Mouse (Mus musculus) heart, embryonic 13.5 days (tissue): Measurements from ENCODE around the gene Maml3. TPM values are rescaled to one million over a fixed set of nuclear protein-coding genes. Genes with fewer than 3 reads are reported as not detected.

Experiments used
- ATAC-seq: fragments of 200-750 bp; cut with Nextera tagmentation; 2 replicates; pipeline ENCODE4 v1.8.0; 2017; ENCODE audit warnings: moderate TSS enrichment; ENCODE audit not compliant: insufficient number of reproducible peaks, low FRiP score, low TSS enrichment; ENCODE audit errors: extremely low read depth
- H3K27ac ChIP-seq: fragments of 300-500 bp; sonication (generic); replicated peaks from 2 replicates; pipeline ENCODE4 v1.5.1; 2015; ENCODE audit warnings: moderate library complexity, mild to moderate bottlenecking, inconsistent platforms
- H3K27me3 ChIP-seq: fragments of 300-500 bp; sonication (generic); replicated peaks from 2 replicates; pipeline ENCODE4 v1.6.1; 2015; ENCODE audit warnings: mild to moderate bottlenecking, inconsistent platforms
- H3K36me3 ChIP-seq: fragments of 300-500 bp; sonication (generic); 2 replicates; pipeline ENCODE4 v1.6.1; 2015; ENCODE audit warnings: mild to moderate bottlenecking, inconsistent platforms
- H3K4me1 ChIP-seq: fragments of 300-500 bp; sonication (generic); 2 replicates; pipeline ENCODE4 v1.6.1; 2015; ENCODE audit warnings: inconsistent platforms
- H3K4me2 ChIP-seq: fragments of 300-500 bp; sonication (generic); 2 replicates; pipeline ENCODE4 v1.6.1; 2015; ENCODE audit warnings: inconsistent platforms, mild to moderate bottlenecking, moderate library complexity
- H3K4me3 ChIP-seq: fragments of 300-500 bp; sonication (generic); 2 replicates; pipeline ENCODE4 v1.5.1; 2015; ENCODE audit warnings: moderate library complexity, mild to moderate bottlenecking, inconsistent platforms
- H3K9ac ChIP-seq: fragments of 300-500 bp; sonication (generic); 2 replicates; pipeline ENCODE4 v1.6.1; 2015; ENCODE audit warnings: inconsistent platforms, mild to moderate bottlenecking, moderate library complexity
- H3K9me3 ChIP-seq: fragments of 300-500 bp; sonication (generic); 2 replicates; pipeline ENCODE4 v1.6.1; 2016; ENCODE audit warnings: inconsistent platforms
- WGBS: fragments of 180-500 bp; shearing (Covaris S2); methylation state at CpG from one replicate; pipeline ENCODE4 v1.1.7; 2015; ENCODE audit warnings: mixed read lengths; 5-methylcytosine and 5-hydroxymethylcytosine counted together
- polyA plus RNA-seq: library from polyadenylated mRNA; unstranded; fragments of >200 nt; fragmentation: Nextera tagmentation; extraction: Ambion mirVana; gene quantifications from 2 replicates; pipeline ENCODE4 v1.2.1, GENCODE M21; 2015

Maml3 gene
- polyA plus RNA-seq, 1 experiment from 2014 or later: 2.1 TPM

DNA sequence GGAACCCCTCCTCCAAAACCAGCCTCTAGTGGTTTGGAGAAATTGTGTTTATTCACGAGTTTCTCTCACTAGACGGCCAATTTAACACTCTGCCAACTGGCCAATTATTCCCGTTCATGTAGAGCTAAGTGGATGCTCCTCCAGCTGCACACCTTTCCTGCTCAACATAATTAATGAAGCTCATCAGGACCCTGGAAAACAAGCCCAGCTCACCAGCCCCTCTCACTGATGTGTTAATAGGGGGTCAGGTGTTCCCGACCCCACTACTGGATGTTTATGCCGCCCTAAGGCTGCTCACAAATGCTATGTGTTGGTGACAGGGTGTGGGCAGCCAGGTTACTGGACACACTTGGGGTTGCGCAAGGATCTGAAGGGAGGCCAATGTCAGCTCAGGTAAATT lies 263.7 kb downstream of the Maml3 start:
- Histone ChIP-seq H3K27me3 (no peaks in the 10 kb centered on the region), H3K9ac (no peak overlapping the region), H3K4me3 (no peak overlapping the region), H3K4me1 (peaks cover 14% of the 10 kb centered on the region; the same call in 1 of the 2 replicates), H3K9me3 (no peaks in the 10 kb centered on the region), H3K27ac (no peak overlapping the region), H3K36me3 (no peaks in the 10 kb centered on the region), H3K4me2 (no peak overlapping the region)
- no peak for ATAC-seq
- WGBS: 87% methylated on average over 6 of the region's 6 CpGs

DNA sequence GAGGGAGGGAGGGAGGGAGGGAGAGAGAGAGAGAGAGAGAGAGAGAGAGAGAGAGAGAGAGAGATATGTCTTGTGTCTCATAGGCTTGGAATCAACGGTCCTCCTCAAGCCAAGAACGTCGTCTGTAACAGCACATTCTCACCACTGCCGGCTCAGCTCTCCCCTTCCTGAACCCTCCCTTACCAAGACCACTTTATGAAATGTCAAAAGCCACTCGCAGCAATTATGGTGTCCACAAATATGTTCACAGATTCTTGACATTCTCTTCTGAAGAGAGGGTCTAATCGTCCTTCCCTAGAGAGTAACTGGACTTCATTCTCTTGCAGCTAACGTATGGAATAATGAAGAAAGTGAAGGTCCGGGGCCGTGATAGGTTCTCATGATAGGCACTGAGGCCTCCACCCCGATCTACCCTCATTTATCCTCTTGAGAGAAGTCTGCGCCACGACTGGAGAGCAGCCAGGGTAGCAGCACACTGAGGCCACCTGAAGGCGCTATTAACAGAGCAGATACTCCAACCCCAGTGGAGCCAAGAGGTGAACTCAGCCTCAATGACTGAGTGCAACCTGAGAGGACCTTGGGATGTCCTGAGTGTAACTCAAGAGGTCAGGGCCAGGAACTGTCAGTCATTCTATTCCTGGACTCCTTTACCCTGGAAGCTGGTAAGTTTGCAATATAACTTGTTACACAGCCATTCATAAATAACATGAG lies 264.6 kb downstream of the Maml3 start:
- Histone ChIP-seq H3K4me3 (no peak overlapping the region), H3K27me3 (no peaks in the 10 kb centered on the region), H3K9me3 (no peaks in the 10 kb centered on the region), H3K36me3 (no peaks in the 10 kb centered on the region), H3K9ac (no peak overlapping the region), H3K4me2 (no peak overlapping the region), H3K27ac (no peak overlapping the region), H3K4me1 (peaks cover 15% of the 10 kb centered on the region; the same call in 1 of the 2 replicates)
- ATAC-seq: no peak
- 69% methylated on average over 13 of the region's 13 CpGs for WGBS

DNA sequence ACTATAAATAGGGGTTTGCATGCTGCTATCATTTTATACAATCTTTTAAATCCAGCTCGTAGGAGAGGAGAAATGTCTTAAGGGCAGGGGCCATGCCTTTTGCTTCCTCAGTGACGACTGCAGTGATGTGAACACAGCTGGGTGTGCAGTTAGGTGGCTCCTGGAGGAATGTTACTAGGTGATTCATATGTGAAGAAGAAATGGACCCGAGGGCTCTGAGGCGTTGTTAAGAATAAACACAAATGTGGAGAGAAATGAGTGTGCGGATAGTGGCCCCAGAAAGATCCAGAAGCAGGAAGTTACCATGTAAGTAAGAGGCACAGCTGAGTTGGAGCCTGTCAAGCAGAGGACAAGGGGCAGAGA lies 265.5 kb downstream of the Maml3 start:
- Histone ChIP-seq H3K27ac (no peak overlapping the region), H3K4me1 (peaks cover 15% of the 10 kb centered on the region; the same call in 1 of the 2 replicates), H3K4me2 (no peak overlapping the region), H3K36me3 (no peaks in the 10 kb centered on the region), H3K4me3 (no peak overlapping the region), H3K9me3 (no peaks in the 10 kb centered on the region), H3K27me3 (no peaks in the 10 kb centered on the region), H3K9ac (no peak overlapping the region)
- ATAC-seq: no peak
- 70% methylated on average over 5 of the region's 5 CpGs for WGBS

DNA sequence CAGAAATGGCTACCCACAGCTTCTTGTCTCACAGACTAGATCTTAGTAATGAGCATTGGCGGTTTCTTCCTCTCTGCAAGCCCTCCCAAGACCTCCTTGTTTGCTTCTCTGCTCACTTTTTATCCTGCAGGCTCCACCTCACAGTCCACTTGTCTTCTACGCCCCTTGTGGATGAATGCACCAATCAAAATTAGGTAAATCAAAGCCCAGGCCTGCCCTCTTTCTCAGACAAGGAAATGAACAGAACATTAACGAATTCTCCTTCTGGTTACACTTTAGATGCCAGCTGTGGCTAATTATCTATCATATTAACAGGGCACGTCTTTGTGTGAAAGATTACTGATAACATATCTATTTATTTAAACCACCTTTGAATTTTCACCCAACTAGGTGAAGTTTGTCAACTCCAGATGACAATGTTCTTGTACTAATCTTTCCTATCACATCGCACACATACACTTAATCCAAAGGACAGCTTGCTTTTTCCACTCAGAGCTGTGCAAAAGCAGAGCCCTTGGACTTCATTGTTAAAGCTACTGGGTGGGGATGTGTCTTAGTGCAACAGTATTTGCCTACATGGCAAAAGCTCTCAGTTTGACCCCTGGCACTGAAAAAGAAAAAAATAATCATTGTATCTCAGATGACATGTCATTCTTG lies 266.1 kb downstream of the Maml3 start:
- Histone ChIP-seq H3K4me1 (peaks cover 15% of the 10 kb centered on the region; the same call in 1 of the 2 replicates), H3K9ac (no peak overlapping the region), H3K27me3 (no peaks in the 10 kb centered on the region), H3K4me3 (no peak overlapping the region), H3K27ac (no peak overlapping the region), H3K4me2 (no peak overlapping the region), H3K36me3 (no peaks in the 10 kb centered on the region), H3K9me3 (no peaks in the 10 kb centered on the region)
- 71% methylated on average over 5 of the region's 5 CpGs for WGBS
- ATAC-seq: no peak

DNA sequence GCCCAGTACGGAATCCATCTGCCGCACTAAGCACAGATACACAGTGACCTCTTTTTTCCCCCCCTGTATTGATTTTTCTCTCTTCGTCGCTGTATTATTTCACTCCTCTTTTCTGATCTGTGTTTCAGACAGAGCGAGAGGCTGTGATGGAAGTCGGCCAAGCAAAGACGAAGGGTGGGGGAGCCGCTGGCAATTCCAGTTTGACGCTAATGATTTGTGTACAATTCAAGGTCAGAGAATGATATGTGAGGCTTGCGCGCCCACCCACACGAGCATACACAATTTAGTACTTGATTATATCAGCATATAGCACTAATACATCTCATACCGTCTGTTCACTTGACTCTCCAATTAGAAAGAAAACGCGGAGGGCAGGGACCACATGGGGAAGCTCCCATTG lies 271.9 kb downstream of the Maml3 start:
- H3K27me3 ChIP-seq: no peaks in the 10 kb centered on the region
- H3K36me3 ChIP-seq: no peaks in the 10 kb centered on the region
- ATAC-seq: no peak
- no peak overlapping the region for H3K4me2 ChIP-seq
- no peak overlapping the region for H3K9ac ChIP-seq
- H3K4me1 ChIP-seq: peaks cover 19% of the 10 kb centered on the region
- H3K27ac ChIP-seq: no peak overlapping the region
- H3K4me3 ChIP-seq: no peak overlapping the region
- no peaks in the 10 kb centered on the region for H3K9me3 ChIP-seq
- WGBS: 82% methylated on average over 15 of the region's 15 CpGs

DNA sequence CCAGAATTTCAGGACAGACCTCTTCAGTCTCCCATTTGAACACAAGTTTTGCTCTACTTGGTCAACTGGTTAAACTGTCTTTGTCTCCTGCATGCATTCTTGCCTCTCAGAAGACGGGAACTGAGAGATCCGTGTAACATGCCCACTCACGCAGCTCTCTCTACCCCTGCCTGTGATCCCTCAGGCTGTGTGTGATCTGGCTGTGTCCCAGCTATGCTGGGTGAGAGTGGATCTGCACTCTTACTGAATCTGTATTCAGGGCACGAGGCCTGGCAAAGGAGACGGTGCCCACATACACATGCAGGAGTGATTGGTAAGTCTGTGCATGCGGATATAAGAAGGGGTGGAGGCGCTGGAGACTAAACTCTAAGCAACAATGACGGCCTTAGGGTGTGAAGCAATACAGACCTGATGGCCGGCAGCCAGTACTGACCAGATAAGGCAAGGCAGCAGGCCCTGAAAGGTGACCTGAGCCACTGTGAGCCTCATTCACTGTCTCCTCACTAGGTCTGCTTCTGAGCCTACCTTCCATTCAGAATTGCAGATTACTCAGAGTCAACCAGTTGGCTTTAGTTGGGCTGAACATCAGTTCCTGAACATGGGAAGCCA lies 274.0 kb downstream of the Maml3 start:
- 42% methylated on average over 9 of the region's 9 CpGs for WGBS
- H3K9ac ChIP-seq: no peak overlapping the region
- H3K36me3 ChIP-seq: no peaks in the 10 kb centered on the region
- peak overlapping the region; percentile 33; the same call in 1 of the 2 replicates for H3K27ac ChIP-seq
- H3K4me3 ChIP-seq: no peak overlapping the region
- H3K27me3 ChIP-seq: no peaks in the 10 kb centered on the region
- peaks cover 15% of the 10 kb centered on the region for H3K4me1 ChIP-seq
- no peak overlapping the region for H3K4me2 ChIP-seq
- H3K9me3 ChIP-seq: no peaks in the 10 kb centered on the region
- ATAC-seq: peak; percentile 54; the same call in 1 of the 2 replicates

DNA sequence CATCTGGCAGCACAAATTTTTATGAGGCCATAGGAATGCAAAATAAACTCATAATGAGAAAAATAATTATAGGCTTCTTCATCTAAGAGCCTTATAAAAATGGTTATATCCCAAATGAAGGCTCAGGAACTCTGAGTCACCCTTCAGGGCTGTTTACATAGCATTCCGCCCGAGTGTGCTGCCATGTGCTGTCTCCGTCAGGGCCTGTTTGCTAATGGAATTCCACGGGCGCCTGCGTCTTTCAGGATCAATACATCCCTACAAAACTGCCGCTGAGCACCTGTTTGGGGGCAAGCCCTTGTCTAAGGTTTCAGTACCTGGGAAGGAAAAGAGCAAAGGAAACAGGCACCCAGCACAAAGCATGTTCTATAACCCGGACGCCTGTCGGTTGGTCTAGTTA lies 279.3 kb downstream of the Maml3 start:
- H3K9me3 ChIP-seq: no peaks in the 10 kb centered on the region
- H3K9ac ChIP-seq: no peak overlapping the region
- no peak overlapping the region for H3K4me3 ChIP-seq
- H3K27ac ChIP-seq: no peak overlapping the region
- no peaks in the 10 kb centered on the region for H3K36me3 ChIP-seq
- no peak overlapping the region for H3K4me2 ChIP-seq
- H3K4me1 ChIP-seq: peaks cover 18% of the 10 kb centered on the region
- WGBS: 78% methylated on average over 10 of the region's 10 CpGs
- no peak for ATAC-seq
- H3K27me3 ChIP-seq: no peaks in the 10 kb centered on the region

DNA sequence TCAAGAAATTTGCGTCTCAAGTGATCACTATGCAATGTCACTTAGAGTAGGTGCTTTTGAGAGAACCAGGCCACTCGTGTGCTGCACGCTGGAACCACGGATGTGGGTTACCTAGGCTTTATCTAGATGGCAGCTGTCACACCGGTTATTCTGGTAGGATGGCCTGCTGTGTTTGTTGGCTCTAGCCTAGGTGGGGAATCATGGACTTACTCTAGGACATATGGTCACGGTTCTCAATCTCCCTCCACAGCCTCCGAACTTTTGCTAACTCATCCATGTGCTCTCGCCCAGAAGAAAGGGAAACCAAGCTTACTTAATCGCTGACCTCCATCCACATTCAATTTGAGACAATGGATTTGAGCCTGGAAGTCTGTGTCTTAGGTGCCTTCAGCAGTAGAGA lies 280.4 kb downstream of the Maml3 start:
- no peak for ATAC-seq

DNA sequence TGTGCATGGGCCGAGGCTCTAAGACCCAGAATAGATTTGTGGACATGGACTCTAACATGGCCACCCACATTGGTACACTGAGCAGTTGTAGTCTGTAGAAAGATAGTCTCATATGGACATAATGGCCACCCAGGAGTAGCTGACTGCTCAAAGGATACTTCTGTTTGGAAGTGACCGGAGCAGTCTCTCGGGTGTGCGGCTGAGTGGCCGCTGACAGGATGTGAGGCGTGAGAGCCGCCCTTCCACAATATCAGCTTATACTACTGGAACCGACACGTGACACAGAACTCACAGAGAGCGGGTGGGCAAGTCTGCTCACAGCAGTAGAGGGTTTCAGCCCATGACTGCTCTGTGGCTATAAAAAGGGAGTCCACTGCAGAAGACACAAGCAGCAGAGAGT lies 283.3 kb downstream of the Maml3 start:
- WGBS: 19% methylated on average over 10 of the region's 10 CpGs
- no peaks in the 10 kb centered on the region for H3K36me3 ChIP-seq
- ATAC-seq: peak; percentile 61
- peaks cover 17% of the 10 kb centered on the region for H3K4me1 ChIP-seq
- no peak overlapping the region for H3K9ac ChIP-seq
- H3K27ac ChIP-seq: peak overlapping the region; percentile 44; the same call in 1 of the 2 replicates
- H3K9me3 ChIP-seq: no peaks in the 10 kb centered on the region
- H3K4me3 ChIP-seq: no peak overlapping the region
- peaks cover 11% of the 10 kb centered on the region; the same call in 1 of the 2 replicates for H3K27me3 ChIP-seq
- H3K4me2 ChIP-seq: peak overlapping the region; percentile 40

More for the DNA sequence above, 280.4 kb downstream of the Maml3 start:
- H3K4me2 ChIP-seq: no peak overlapping the region
- no peak overlapping the region for H3K4me3 ChIP-seq
- no peak overlapping the region for H3K27ac ChIP-seq
- H3K9ac ChIP-seq: no peak overlapping the region
- 0 out of 2 replicates have a peak, but pooled peaks cover 4% of the 10 kb centered on the region for H3K27me3 ChIP-seq
- H3K36me3 ChIP-seq: no peaks in the 10 kb centered on the region
- 86% methylated on average over 9 of the region's 9 CpGs for WGBS
- no peaks in the 10 kb centered on the region for H3K9me3 ChIP-seq
- H3K4me1 ChIP-seq: peaks cover 17% of the 10 kb centered on the region

DNA sequence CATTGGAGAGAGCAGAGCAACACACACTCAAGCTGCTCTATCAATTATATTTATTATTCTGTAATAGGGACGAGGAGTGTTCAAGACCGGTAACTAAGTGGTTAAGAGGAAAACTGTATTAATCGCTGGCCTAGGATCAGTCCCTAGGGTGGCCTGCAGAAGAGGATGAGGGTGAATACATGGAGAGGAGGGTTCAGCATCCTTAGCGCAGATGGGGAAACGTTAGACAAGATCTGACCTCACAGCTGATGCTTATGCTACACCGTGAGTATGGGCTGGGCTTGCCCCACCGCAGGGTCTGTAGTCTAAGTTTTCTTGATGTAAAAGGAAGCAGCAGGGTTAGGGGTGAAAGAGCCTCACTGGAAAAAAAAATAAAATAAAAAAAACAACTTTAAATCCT lies 285.8 kb downstream of the Maml3 start:
- Histone ChIP-seq H3K4me2 (no peak overlapping the region), H3K36me3 (no peaks in the 10 kb centered on the region), H3K4me1 (peaks cover 17% of the 10 kb centered on the region), H3K27me3 (peaks cover 11% of the 10 kb centered on the region; the same call in 1 of the 2 replicates), H3K9me3 (no peaks in the 10 kb centered on the region), H3K4me3 (no peak overlapping the region), H3K9ac (no peak overlapping the region), H3K27ac (no peak overlapping the region)
- WGBS: 77% methylated on average over 7 of the region's 7 CpGs
- ATAC-seq: no peak

DNA sequence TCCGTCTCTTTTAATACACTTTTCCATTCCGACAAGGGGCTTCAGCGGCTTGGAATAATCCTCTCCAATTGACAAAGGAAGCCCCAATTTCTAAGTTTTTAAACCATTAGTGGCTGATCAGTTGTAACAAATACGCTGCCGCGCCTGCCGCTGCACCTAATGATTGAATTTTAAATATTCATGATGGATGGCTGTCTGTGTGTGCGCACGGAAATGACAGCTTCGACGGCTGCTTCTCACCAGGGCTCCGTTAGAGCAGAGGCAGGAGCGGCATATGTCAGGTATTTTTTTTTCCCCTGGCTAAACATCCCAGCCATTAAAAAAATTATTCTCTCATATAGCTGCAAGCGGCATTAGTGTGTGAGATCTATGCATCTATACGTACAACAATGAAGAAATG lies 287.0 kb downstream of the Maml3 start:
- WGBS: 88% methylated on average over 15 of the region's 15 CpGs
- H3K27ac ChIP-seq: no peak overlapping the region
- no peak overlapping the region for H3K4me3 ChIP-seq
- no peak overlapping the region for H3K9ac ChIP-seq
- no peak overlapping the region for H3K4me2 ChIP-seq
- no peak for ATAC-seq
- no peaks in the 10 kb centered on the region for H3K36me3 ChIP-seq
- H3K9me3 ChIP-seq: no peaks in the 10 kb centered on the region
- H3K27me3 ChIP-seq: peaks cover 11% of the 10 kb centered on the region; the same call in 1 of the 2 replicates
- peaks cover 17% of the 10 kb centered on the region for H3K4me1 ChIP-seq
